Mouse (Mus musculus) hindbrain, embryonic 14.5 days (tissue): Measurements from ENCODE around the gene F11. TPM values are rescaled to one million over a fixed set of nuclear protein-coding genes. Genes with fewer than 3 reads are reported as not detected.

Experiments
- ATAC-seq: fragments of 200-750 bp; cut with Nextera tagmentation; 2 replicates; pipeline ENCODE4 v1.8.0; 2017; ENCODE audit warnings: moderate number of reproducible peaks, mild to moderate bottlenecking, moderate TSS enrichment, moderate library complexity; ENCODE audit not compliant: low FRiP score
- DNase-seq: peaks from one replicate; pipeline ENCODE4 v3.0.0-alpha.2; 2015; ENCODE audit warnings: low spot score
- H3K27ac ChIP-seq: fragments of 300-500 bp; sonication (generic); 2 replicates; pipeline ENCODE4 v1.5.1; 2014; ENCODE audit warnings: mild to moderate bottlenecking, moderate library complexity
- H3K27me3 ChIP-seq: fragments of 300-500 bp; sonication (generic); 2 replicates; pipeline ENCODE4 v1.6.1; 2014; ENCODE audit warnings: mild to moderate bottlenecking, low read length, mixed read lengths; ENCODE audit not compliant: control insufficient read depth, insufficient read depth
- H3K36me3 ChIP-seq: fragments of 300-500 bp; sonication (generic); replicated peaks from 2 replicates; pipeline ENCODE4 v1.6.1; 2014; ENCODE audit not compliant: control insufficient read depth, insufficient read depth
- H3K4me1 ChIP-seq: fragments of 300-500 bp; sonication (generic); replicated peaks from 2 replicates; pipeline ENCODE4 v1.6.1; 2014; ENCODE audit warnings: antibody characterized with exemption, low read length, mixed read lengths; ENCODE audit not compliant: control insufficient read depth, insufficient read depth
- H3K4me2 ChIP-seq: fragments of 300-500 bp; sonication (generic); replicated peaks from 2 replicates; pipeline ENCODE4 v1.6.1; 2014; ENCODE audit warnings: mild to moderate bottlenecking, moderate library complexity
- H3K4me3 ChIP-seq: fragments of 300-500 bp; sonication (generic); replicated peaks from 2 replicates; pipeline ENCODE4 v1.5.1; 2014; ENCODE audit warnings: mild to moderate bottlenecking, low read length
- H3K9ac ChIP-seq: fragments of 300-500 bp; sonication (generic); 2 replicates; pipeline ENCODE4 v1.6.1; 2014
- H3K9me3 ChIP-seq: fragments of 300-500 bp; sonication (generic); 2 replicates; pipeline ENCODE4 v1.6.1; 2016; ENCODE audit warnings: low read length; ENCODE audit not compliant: control insufficient read depth
- WGBS: fragments of 180-500 bp; shearing (Covaris S2); extraction: QIAGEN DNeasy Blood & Tissue Kit; methylation state at CpG from one replicate; pipeline ENCODE4 v1.1.7; 2014; 5-methylcytosine and 5-hydroxymethylcytosine counted together
- polyA plus RNA-seq: library from polyadenylated mRNA; unstranded; fragments of >200 nt; fragmentation: Nextera tagmentation; extraction: Ambion mirVana; gene quantifications from 2 replicates; pipeline ENCODE4 v1.2.1, GENCODE M21; 2014

F11 gene
- not detected in 2 replicates for polyA plus RNA-seq

GRCm38 (mm10) chr8:45261920-45262319, at the start of gene F11:
TSS of gene F11 (minus strand) at chr8:45262031.
- DNase-seq (no peak), ATAC-seq (no peak)
- Histone ChIP-seq H3K27me3 (no peaks in the 10 kb centered on the region), H3K4me2 (no peak within 1 kb of the TSS), H3K4me1 (no peaks in the 10 kb centered on the region), H3K4me3 (no peak within 1 kb of the TSS), H3K9me3 (0 out of 2 replicates have a peak, but pooled peaks cover 3% of the 10 kb centered on the region), H3K9ac (no peak within 1 kb of the TSS), H3K27ac (no peak within 1 kb of the TSS), H3K36me3 (no peaks in the 10 kb centered on the region)
- WGBS: 87% methylated on average over 10 of the region's 10 CpGs

GRCm38 (mm10) chr8:45310967-45311366, 49.1 kb upstream of the F11 start:
- 90% methylated on average over 4 of the region's 4 CpGs for WGBS
- Histone ChIP-seq H3K4me2 (no peak overlapping the region), H3K36me3 (no peaks in the 10 kb centered on the region), H3K4me1 (no peaks in the 10 kb centered on the region), H3K9ac (no peak overlapping the region), H3K27ac (no peak overlapping the region), H3K4me3 (no peak overlapping the region), H3K9me3 (no peaks in the 10 kb centered on the region), H3K27me3 (no peaks in the 10 kb centered on the region)
- no peak for ATAC-seq
- no peak for DNase-seq

- Histone ChIP-seq H3K4me2 (no peak within 1 kb of the TSS), H3K36me3 (no peaks in the 10 kb centered on the region), H3K4me3 (no peak within 1 kb of the TSS), H3K9me3 (no peaks in the 10 kb centered on the region), H3K4me1 (no peaks in the 10 kb centered on the region), H3K27ac (no peak within 1 kb of the TSS), H3K27me3 (no peaks in the 10 kb centered on the region), H3K9ac (no peak within 1 kb of the TSS)
- ATAC-seq (no peak), DNase-seq (no peak)
- 96% methylated on average over 13 of the region's 13 CpGs for WGBS
Measured at GRCm38 (mm10) chr8:45308366-45308765, 46.5 kb upstream of the F11 start, which contains the start of gene Gm45753. TSS of gene Gm45753 (minus strand) at chr8:45308466.

- Histone ChIP-seq H3K9me3 (no peaks in the 10 kb centered on the region), H3K27ac (no peak overlapping the region), H3K4me2 (no peak overlapping the region), H3K36me3 (no peaks in the 10 kb centered on the region), H3K9ac (no peak overlapping the region), H3K27me3 (no peaks in the 10 kb centered on the region), H3K4me3 (no peak overlapping the region), H3K4me1 (no peaks in the 10 kb centered on the region)
- WGBS: 62% methylated on average over 1 of the region's 1 CpGs
- no peak for ATAC-seq
- no peak for DNase-seq
Measured at GRCm38 (mm10) chr8:45305479-45305878, 43.6 kb upstream of the F11 start.

GRCm38 (mm10) chr8:45304354-45304753, 42.5 kb upstream of the F11 start:
- no peak overlapping the region for H3K4me2 ChIP-seq
- H3K4me3 ChIP-seq: no peak overlapping the region
- 96% methylated on average over 3 of the region's 3 CpGs for WGBS
- H3K27me3 ChIP-seq: no peaks in the 10 kb centered on the region
- no peaks in the 10 kb centered on the region for H3K36me3 ChIP-seq
- no peak for ATAC-seq
- H3K4me1 ChIP-seq: no peaks in the 10 kb centered on the region
- no peaks in the 10 kb centered on the region for H3K9me3 ChIP-seq
- DNase-seq: no peak
- no peak overlapping the region for H3K9ac ChIP-seq
- H3K27ac ChIP-seq: no peak overlapping the region

GRCm38 (mm10) chr8:45302390-45302789, 40.6 kb upstream of the F11 start:
- H3K36me3 ChIP-seq: no peaks in the 10 kb centered on the region
- no peak for DNase-seq
- H3K27ac ChIP-seq: no peak overlapping the region
- WGBS: 69% methylated on average over 8 of the region's 8 CpGs
- no peak for ATAC-seq
- H3K4me1 ChIP-seq: no peaks in the 10 kb centered on the region
- no peak overlapping the region for H3K9ac ChIP-seq
- no peak overlapping the region for H3K4me3 ChIP-seq
- H3K9me3 ChIP-seq: no peaks in the 10 kb centered on the region
- H3K4me2 ChIP-seq: no peak overlapping the region
- no peaks in the 10 kb centered on the region for H3K27me3 ChIP-seq

GRCm38 (mm10) chr8:45295276-45295675, 33.4 kb upstream of the F11 start:
- no peaks in the 10 kb centered on the region for H3K9me3 ChIP-seq
- no peak overlapping the region for H3K27ac ChIP-seq

GRCm38 (mm10) chr8:45294687-45295086, 32.9 kb upstream of the F11 start, which contains the start of gene Klkb1:
TSS of gene Klkb1 (minus strand) at chr8:45294859.
- no peak for DNase-seq
- Histone ChIP-seq H3K27me3 (no peaks in the 10 kb centered on the region), H3K9ac (no peak within 1 kb of the TSS), H3K4me1 (no peaks in the 10 kb centered on the region), H3K27ac (no peak within 1 kb of the TSS), H3K4me3 (no peak within 1 kb of the TSS), H3K4me2 (no peak within 1 kb of the TSS), H3K36me3 (no peaks in the 10 kb centered on the region), H3K9me3 (no peaks in the 10 kb centered on the region)
- WGBS: 92% methylated on average over 7 of the region's 7 CpGs
- ATAC-seq: no peak

More at GRCm38 (mm10) chr8:45295276-45295675, 33.4 kb upstream of the F11 start:
- H3K27me3 ChIP-seq: no peaks in the 10 kb centered on the region
- no peak overlapping the region for H3K4me3 ChIP-seq
- H3K36me3 ChIP-seq: no peaks in the 10 kb centered on the region
- no peak overlapping the region for H3K4me2 ChIP-seq
- H3K9ac ChIP-seq: no peak overlapping the region
- DNase-seq: no peak
- H3K4me1 ChIP-seq: no peaks in the 10 kb centered on the region
- ATAC-seq: no peak
- 92% methylated on average over 6 of the region's 6 CpGs for WGBS

GRCm38 (mm10) chr8:45291790-45292189, 30.0 kb upstream of the F11 start:
- Histone ChIP-seq H3K4me2 (no peak overlapping the region), H3K4me3 (no peak overlapping the region), H3K9me3 (no peaks in the 10 kb centered on the region), H3K4me1 (no peaks in the 10 kb centered on the region), H3K27me3 (no peaks in the 10 kb centered on the region), H3K9ac (no peak overlapping the region), H3K27ac (no peak overlapping the region), H3K36me3 (no peaks in the 10 kb centered on the region)
- ATAC-seq: no peak
- WGBS: 79% methylated on average over 2 of the region's 2 CpGs
- no peak for DNase-seq

- DNase-seq (no peak), ATAC-seq (no peak)
- Histone ChIP-seq H3K27me3 (no peaks in the 10 kb centered on the region), H3K4me2 (no peak overlapping the region), H3K4me1 (no peaks in the 10 kb centered on the region), H3K27ac (no peak overlapping the region), H3K4me3 (no peak overlapping the region), H3K9me3 (no peaks in the 10 kb centered on the region), H3K9ac (no peak overlapping the region), H3K36me3 (no peaks in the 10 kb centered on the region)
- WGBS: 86% methylated on average over 8 of the region's 8 CpGs
Measured at GRCm38 (mm10) chr8:45281630-45282029, 19.8 kb upstream of the F11 start.
